Comparison of ENCODE assay signal across 14 mouse cellular contexts in genomic region chr11:85917993-85918325, GRCm38 (mm10). TPM values are rescaled to one million over a fixed set of nuclear protein-coding genes. Genes with fewer than 3 reads are reported as not detected.
DNase-seq lines count a peak whose midpoint lies in the region; ATAC-seq lines count a peak whose summit lies in the region.
"Had no signal": no experiment of that assay in that cellular context is flagged by ENCODE, and none has a peak within 500 bp of the region (broad histone marks: within the 10 kb centered on the region; RNA-seq: fewer than 3 reads in every experiment).

No protein-coding gene starts in this region.

- H3K4me3 ChIP-seq in limb, embryonic 10.5 days = peak overlapping the region; percentile 27
- peak overlapping the region; percentile 12; the same call in 1 of the 2 replicates for H3K4me3 ChIP-seq in midbrain, embryonic 10.5 days
- no peak overlapping the region for H3K4me3 ChIP-seq in intestine, embryonic 15.5 days (replicated peaks)
- H3K4me3 ChIP-seq: embryonic facial prominence, embryonic 15.5 days; hindbrain, embryonic 15.5 days; left cerebral cortex, adult 2 months had no signal

- no peak overlapping the region for H3K9ac ChIP-seq in intestine, embryonic 15.5 days
- H3K9ac ChIP-seq: embryonic facial prominence, embryonic 15.5 days; hindbrain, embryonic 15.5 days had no signal

- ATAC-seq in intestine, embryonic 15.5 days = no peak

- H3K9me3 ChIP-seq in limb, embryonic 10.5 days (replicated peaks) = no peaks in the 10 kb centered on the region
- H3K9me3 ChIP-seq in midbrain, embryonic 10.5 days (replicated peaks) = no peaks in the 10 kb centered on the region
- no peaks in the 10 kb centered on the region for H3K9me3 ChIP-seq in intestine, embryonic 15.5 days
- H3K9me3 ChIP-seq: embryonic facial prominence, embryonic 15.5 days; hindbrain, embryonic 15.5 days had no signal

- peaks cover 68% of the 10 kb centered on the region for H3K4me1 ChIP-seq in limb, embryonic 10.5 days
- peaks cover 35% of the 10 kb centered on the region for H3K4me1 ChIP-seq in midbrain, embryonic 10.5 days
- 0 out of 2 replicates have a peak, but pooled peaks cover 3% of the 10 kb centered on the region for H3K4me1 ChIP-seq in intestine, embryonic 15.5 days (replicated peaks)

- no peak overlapping the region for H3K4me2 ChIP-seq in intestine, embryonic 15.5 days (replicated peaks)
- H3K4me2 ChIP-seq: embryonic facial prominence, embryonic 15.5 days; hindbrain, embryonic 15.5 days had no signal

- peak; percentile 56 for DNase-seq in ES-CJ7 (ENCODE audit: low read depth, low spot score)
- peak; percentile 83 for DNase-seq in embryo, embryonic 10.5 days (ENCODE audit: low spot score)
- peak; percentile 85 for DNase-seq in limb, embryonic 10.5 days (ENCODE audit: low spot score)
- DNase-seq in midbrain, embryonic 10.5 days (ENCODE audit: low spot score) = peak; percentile 52
- DNase-seq in layer of hippocampus, postnatal 36 days = no peak
- no peak for DNase-seq in left cerebral cortex, postnatal 36 days (ENCODE audit: low spot score in 2 of 2)
- no peak for DNase-seq in thymus, postnatal 25 days
- DNase-seq: gastrocnemius, postnatal 14 days; kidney, postnatal 36 days had no signal

- 2% methylated on average over 11 of the region's 11 CpGs for WGBS in limb, embryonic 10.5 days
- WGBS in midbrain, embryonic 10.5 days = 13% methylated on average over 11 of the region's 11 CpGs
- WGBS in intestine, embryonic 15.5 days = 28% methylated on average over 11 of the region's 11 CpGs

- intact Hi-C loops in left cerebral cortex, postnatal 36 days (cut with DNase I) = no loop called here

- H3K27ac ChIP-seq in limb, embryonic 10.5 days = peak overlapping the region; percentile 89
- peak overlapping the region; percentile 70; the same call in 1 of the 2 replicates for H3K27ac ChIP-seq in midbrain, embryonic 10.5 days (replicated peaks)
- no peak overlapping the region for H3K27ac ChIP-seq in intestine, embryonic 15.5 days
- H3K27ac ChIP-seq: embryonic facial prominence, embryonic 15.5 days had no signal

- H3K27me3 ChIP-seq in limb, embryonic 10.5 days (ENCODE audit: low read depth, poor library complexity, severe bottlenecking) = peaks cover 19% of the 10 kb centered on the region; the same call in 1 of the 2 replicates
- peaks cover 94% of the 10 kb centered on the region for H3K27me3 ChIP-seq in midbrain, embryonic 10.5 days (ENCODE audit: low read depth, poor library complexity, severe bottlenecking)
- H3K27me3 ChIP-seq in intestine, embryonic 15.5 days (replicated peaks) = peaks cover 8% of the 10 kb centered on the region

- peaks cover 31% of the 10 kb centered on the region for H3K36me3 ChIP-seq in limb, embryonic 10.5 days
- H3K36me3 ChIP-seq in midbrain, embryonic 10.5 days = no peaks in the 10 kb centered on the region
- H3K36me3 ChIP-seq in intestine, embryonic 15.5 days = no peaks in the 10 kb centered on the region
- H3K36me3 ChIP-seq: embryonic facial prominence, embryonic 15.5 days; hindbrain, embryonic 15.5 days had no signal

RNA-seq across cellular contexts. Expression of gene Tbx4, which starts 31.7 kb away (rescaled TPM):
- 23.5 and 49.0 TPM in 2 replicates for polyA plus RNA-seq in limb, embryonic 10.5 days (2016; fragmentation: Nextera tagmentation; extraction: Ambion mirVana)
- 0.04 and 0.20 TPM in 2 replicates for polyA plus RNA-seq in midbrain, embryonic 10.5 days (2016; fragmentation: Nextera tagmentation; extraction: Ambion mirVana)
- under 1 TPM; 0.20 to 0.22 TPM for total RNA-seq in layer of hippocampus, postnatal 36 days (2021)
- 0.16 TPM in 1 of 2 replicates, not detected in the other for polyA plus RNA-seq in intestine, embryonic 15.5 days (2015; fragmentation: Nextera tagmentation; extraction: Ambion mirVana)
- total RNA-seq in left cerebral cortex, postnatal 36 days (2021) = under 1 TPM; 0.17 to 0.25 TPM
- polyA plus RNA-seq: thymus, postnatal 0 days had no signal

Comparison
In these comparisons a context has a peak if more than half of its experiments do, and no peak if none do; other contexts are left out.
1. DNase-seq: peak in ES-CJ7 (single experiment), embryo, embryonic 10.5 days (single experiment), limb, embryonic 10.5 days (single experiment) and midbrain, embryonic 10.5 days (single experiment); none in layer of hippocampus, postnatal 36 days (0 of 2), left cerebral cortex, postnatal 36 days (0 of 2) and thymus, postnatal 25 days (single experiment).
2. RNA of gene Tbx4, which starts 31.7 kb away (polyA plus RNA-seq): 23.5 to 49.0 TPM in limb, embryonic 10.5 days; 0.16 TPM in intestine, embryonic 15.5 days and 0.04 to 0.20 TPM in midbrain, embryonic 10.5 days; every median in the first group is over 10 times any median in the second.